Mouse (Mus musculus): Measurements from ENCODE around the gene Stxbp4. TPM values are rescaled to one million over a fixed set of nuclear protein-coding genes. Genes with fewer than 3 reads are reported as not detected.

Gene Stxbp4
- polyA plus RNA-seq, 1 experiment from 2014 or later = 1.9 TPM

- no peak for DNase-seq
- Histone ChIP-seq H3K4me1 (ENCODE audit: insufficient read depth) (no peaks in the 10 kb centered on the region), H3K27ac (ENCODE audit: low read depth) (no peak overlapping the region), H3K27me3 (ENCODE audit: insufficient read depth, low read length) (no peaks in the 10 kb centered on the region), H3K36me3 (replicated peaks; ENCODE audit: insufficient read depth, low read length) (no peaks in the 10 kb centered on the region), H3K9me3 (ENCODE audit: low read length) (no peaks in the 10 kb centered on the region), H3K9ac (replicated peaks) (no peak overlapping the region), H3K4me3 (ENCODE audit: low read depth, low read length) (no peak overlapping the region), H3K4me2 (ENCODE audit: low read depth, low read length) (no peak overlapping the region)
- WGBS (ENCODE audit: insufficient replicate concordance) = 49% methylated on average over 2 of the region's 2 CpGs
- TF ChIP-seq CTCF (IDR thresholded peaks at IDR 0.05; ENCODE audit: low read depth) (no peak), EP300 (IDR thresholded peaks at IDR 0.05; ENCODE audit: low read depth) (no peak)
- no peak for ATAC-seq
These were observed 195.4 kb downstream of the Stxbp4 start for GRCm38 (mm10) chr11:90442462-90442861.

- H3K36me3 ChIP-seq (replicated peaks; ENCODE audit: insufficient read depth, low read length) = no peaks in the 10 kb centered on the region
- ATAC-seq = no peak
- H3K9ac ChIP-seq (replicated peaks) = no peak overlapping the region
- no peaks in the 10 kb centered on the region for H3K27me3 ChIP-seq (ENCODE audit: insufficient read depth, low read length)
- H3K27ac ChIP-seq (ENCODE audit: low read depth) = no peak overlapping the region
- H3K4me1 ChIP-seq (ENCODE audit: insufficient read depth) = no peaks in the 10 kb centered on the region
- 80% methylated on average over 3 of the region's 3 CpGs for WGBS (ENCODE audit: insufficient replicate concordance)
- no peak for DNase-seq
- H3K9me3 ChIP-seq (ENCODE audit: low read length) = no peaks in the 10 kb centered on the region
- no peak overlapping the region for H3K4me2 ChIP-seq (ENCODE audit: low read depth, low read length)
- TF ChIP-seq EP300 (IDR thresholded peaks at IDR 0.05; ENCODE audit: low read depth) (no peak), CTCF (IDR thresholded peaks at IDR 0.05; ENCODE audit: low read depth) (no peak)
- no peak overlapping the region for H3K4me3 ChIP-seq (ENCODE audit: low read depth, low read length)
These were observed 197.0 kb downstream of the Stxbp4 start for GRCm38 (mm10) chr11:90440851-90441250.

- Histone ChIP-seq H3K27me3 (ENCODE audit: insufficient read depth, low read length) (no peaks in the 10 kb centered on the region), H3K27ac (ENCODE audit: low read depth) (no peak overlapping the region), H3K9ac (replicated peaks) (no peak overlapping the region), H3K4me2 (ENCODE audit: low read depth, low read length) (no peak overlapping the region), H3K4me1 (ENCODE audit: insufficient read depth) (no peaks in the 10 kb centered on the region), H3K4me3 (ENCODE audit: low read depth, low read length) (no peak overlapping the region), H3K9me3 (ENCODE audit: low read length) (no peaks in the 10 kb centered on the region), H3K36me3 (replicated peaks; ENCODE audit: insufficient read depth, low read length) (no peaks in the 10 kb centered on the region)
- no peak for TF ChIP-seq EP300 (IDR thresholded peaks at IDR 0.05; ENCODE audit: low read depth)
- no peak for TF ChIP-seq CTCF (IDR thresholded peaks at IDR 0.05; ENCODE audit: low read depth)
- ATAC-seq (no peak), DNase-seq (no peak)
- 68% methylated on average over 5 of the region's 5 CpGs for WGBS (ENCODE audit: insufficient replicate concordance)
These were observed 199.1 kb downstream of the Stxbp4 start for GRCm38 (mm10) chr11:90438768-90439167.

Other genes with a start within 250 kb of the Stxbp4 start
- gene Hlf, start 247.2 kb downstream of the Stxbp4 start, polyA plus RNA-seq (2015; fragmentation: Nextera tagmentation; extraction: Ambion mirVana) = 8.8 and 9.6 TPM in 2 replicates
- 16.3 and 22.5 TPM in 2 replicates for gene Cox11, start 89 bp upstream of the Stxbp4 start, polyA plus RNA-seq (2015; fragmentation: Nextera tagmentation; extraction: Ambion mirVana)
- 24.0 and 24.6 TPM in 2 replicates for gene Tom1l1, start 50.3 kb upstream of the Stxbp4 start, polyA plus RNA-seq (2015; fragmentation: Nextera tagmentation; extraction: Ambion mirVana)

All from liver, postnatal 0 days (tissue).